Comparison of ENCODE assay signal across 18 mouse cellular contexts in the genomic region with DNA sequence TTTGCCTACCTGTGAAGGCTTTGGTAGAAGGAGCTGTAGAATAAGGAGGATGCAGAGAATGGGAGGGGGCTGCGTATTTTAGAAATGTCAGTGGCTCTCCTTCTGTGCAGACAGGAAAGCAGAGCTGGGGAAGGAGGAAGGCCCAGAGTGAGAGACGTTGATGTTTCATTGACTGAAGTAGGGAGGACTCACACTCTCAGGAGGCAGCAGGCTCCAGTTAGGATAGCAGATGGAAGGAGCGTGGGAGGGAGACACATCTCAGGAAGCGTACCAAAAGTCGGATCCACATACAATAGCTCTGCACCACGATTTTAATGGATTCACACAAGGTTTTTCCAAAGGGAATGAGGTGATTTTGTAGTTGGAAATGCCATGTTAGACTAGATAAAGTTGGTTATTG.
DNase-seq lines count a peak whose midpoint lies in the region; ATAC-seq lines count a peak whose summit lies in the region.
"Had no signal": no experiment of that assay in that cellular context is flagged by ENCODE, and none has a peak within 500 bp of the region (broad histone marks: within the 10 kb centered on the region; RNA-seq: fewer than 3 reads in every experiment).

No protein-coding gene starts in this region.

- H3K4me1 ChIP-seq in hindbrain, embryonic 16.5 days (ENCODE audit: control insufficient read depth, insufficient read depth, low read depth, low read length): peaks cover 2% of the 10 kb centered on the region; the same call in 1 of the 2 replicates

- H3K9ac ChIP-seq in hindbrain, embryonic 16.5 days (ENCODE audit: low read depth, low read length): no peak overlapping the region
- H3K9ac ChIP-seq: heart, embryonic 12.5 days; midbrain, embryonic 15.5 days had no signal

- ATAC-seq in hindbrain, embryonic 16.5 days: no peak

- H3K27ac ChIP-seq in hindbrain, embryonic 16.5 days (ENCODE audit: low read depth, low read length): no peak overlapping the region
- H3K27ac ChIP-seq: midbrain, embryonic 15.5 days had no signal

- H3K27me3 ChIP-seq in hindbrain, embryonic 16.5 days (replicated peaks; ENCODE audit: control insufficient read depth, insufficient read depth, low read length): no peaks in the 10 kb centered on the region
- H3K27me3 ChIP-seq: heart, embryonic 12.5 days; midbrain, embryonic 15.5 days had no signal

- 89% methylated on average over 6 of the region's 6 CpGs for WGBS in hindbrain, embryonic 16.5 days

- H3K4me3 ChIP-seq in hindbrain, embryonic 16.5 days (ENCODE audit: low read length): no peak overlapping the region
- H3K4me3 ChIP-seq: erythroblast, embryonic 14.5 days; heart, embryonic 12.5 days; midbrain, embryonic 15.5 days had no signal

- no peaks in the 10 kb centered on the region for H3K36me3 ChIP-seq in hindbrain, embryonic 16.5 days (ENCODE audit: control insufficient read depth, insufficient read depth, low read length)
- H3K36me3 ChIP-seq: G1E; heart, embryonic 12.5 days; midbrain, embryonic 15.5 days had no signal

- no peaks in the 10 kb centered on the region for H3K9me3 ChIP-seq in hindbrain, embryonic 16.5 days (ENCODE audit: control insufficient read depth, low read length)
- H3K9me3 ChIP-seq: G1E; heart, embryonic 12.5 days; midbrain, embryonic 15.5 days had no signal

- DNase-seq in right cerebral cortex, adult 2 months (ENCODE audit: low spot score in 2 of 2): peak; percentile 71 to 74
- DNase-seq in right cerebral cortex, postnatal 14 days: no peak
- peak; percentile 46 to 54 for DNase-seq in cerebellum, postnatal 36 days
- DNase-seq in left cerebral cortex, adult 18-20 months (ENCODE audit: low spot score in 2 of 2): peak; percentile 63 to 67
- DNase-seq in telencephalon, adult 2 months (ENCODE audit: low read depth, low spot score): peak; percentile 91
- DNase-seq in adrenal gland, adult 2 months: no peak
- no peak for DNase-seq in thymus, postnatal 25 days
- DNase-seq: adrenal gland, postnatal 14 days; heart, postnatal 36 days; kidney, adult 9 months; liver; lung, adult 2 months; thymus, postnatal 4 days had no signal

- no peak overlapping the region for H3K4me2 ChIP-seq in hindbrain, embryonic 16.5 days (ENCODE audit: low read length)
- H3K4me2 ChIP-seq: heart, embryonic 12.5 days; midbrain, embryonic 15.5 days had no signal

Comparison
In these comparisons a context has a peak if more than half of its experiments do, and no peak if none do; other contexts are left out.
1. DNase-seq: peak in right cerebral cortex, adult 2 months (2 of 2), cerebellum, postnatal 36 days (2 of 2), left cerebral cortex, adult 18-20 months (2 of 2) and telencephalon, adult 2 months (single experiment); none in right cerebral cortex, postnatal 14 days (single experiment), adrenal gland, adult 2 months (single experiment) and thymus, postnatal 25 days (single experiment).